Mouse (Mus musculus) embryonic facial prominence, embryonic 10.5 days (tissue): ENCODE results near the gene Gpc6. TPM values are rescaled to one million over a fixed set of nuclear protein-coding genes. Genes with fewer than 3 reads are reported as not detected.

Source experiments
- DNase-seq: peaks from one replicate; pipeline ENCODE4 v3.0.0-alpha.2; 2017; ENCODE audit warnings: low spot score
- H3K27ac ChIP-seq: fragments of 300-500 bp; sonication (generic); replicated peaks from 2 replicates; pipeline ENCODE4 v1.5.1; 2016; ENCODE audit warnings: mild to moderate bottlenecking
- H3K27me3 ChIP-seq: fragments of 300-500 bp; sonication (generic); replicated peaks from 2 replicates; pipeline ENCODE4 v1.6.1; 2016; ENCODE audit warnings: low read depth, mild to moderate bottlenecking; ENCODE audit not compliant: poor library complexity, severe bottlenecking
- H3K36me3 ChIP-seq: fragments of 300-500 bp; sonication (generic); replicated peaks from 2 replicates; pipeline ENCODE4 v1.6.1; 2016; ENCODE audit warnings: mild to moderate bottlenecking, moderate library complexity
- H3K4me1 ChIP-seq: fragments of 300-500 bp; sonication (generic); 2 replicates; pipeline ENCODE4 v1.6.1; 2016
- H3K4me3 ChIP-seq: fragments of 300-500 bp; sonication (generic); 2 replicates; pipeline ENCODE4 v1.5.1; 2016; ENCODE audit warnings: mild to moderate bottlenecking, moderate library complexity
- H3K9me3 ChIP-seq: fragments of 300-500 bp; sonication (generic); 2 replicates; pipeline ENCODE4 v1.6.1; 2016; ENCODE audit warnings: mild to moderate bottlenecking
- WGBS: fragments of 180-500 bp; shearing (Covaris S2); methylation state at CpG from one replicate; pipeline ENCODE4 v1.1.7; 2016; 5-methylcytosine and 5-hydroxymethylcytosine counted together
- polyA plus RNA-seq: library from polyadenylated mRNA; unstranded; fragments of >200 nt; fragmentation: Nextera tagmentation; extraction: Ambion mirVana; gene quantifications from 2 replicates; pipeline ENCODE4 v1.2.1, GENCODE M21; 2016

Gpc6 gene
- polyA plus RNA-seq, 1 experiment from 2014 or later = 41.4 TPM

DNA sequence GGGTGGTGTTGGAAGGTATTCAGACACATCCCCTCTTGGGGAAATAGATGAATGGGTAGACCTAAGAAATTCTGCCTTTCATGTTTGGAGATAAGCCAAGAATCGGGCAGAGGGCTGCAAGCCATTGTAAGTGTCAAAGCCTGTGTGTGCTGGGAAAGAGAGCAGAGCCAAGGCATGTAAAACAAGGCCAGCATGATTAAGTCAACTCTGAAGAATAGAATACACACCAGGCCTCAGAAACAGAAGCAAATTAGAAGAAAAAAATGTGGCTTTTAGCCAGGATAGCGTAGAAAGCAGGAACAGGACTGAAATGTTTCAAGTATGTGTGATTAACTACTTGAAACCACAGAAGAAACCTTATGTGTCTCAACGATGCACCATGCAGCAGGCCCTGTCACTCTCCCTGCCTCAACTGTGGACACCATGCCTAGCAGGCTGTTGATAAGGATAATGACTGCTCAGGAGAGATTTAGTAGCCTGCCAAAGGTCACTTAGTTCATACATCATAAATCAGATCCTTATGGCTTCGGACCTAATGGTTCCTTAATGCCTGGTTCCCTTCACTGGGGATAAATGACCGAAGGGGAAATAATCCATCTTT, 756.3 kb downstream of the Gpc6 start:
- Histone ChIP-seq H3K27me3 (no peaks in the 10 kb centered on the region), H3K27ac (no peak overlapping the region), H3K36me3 (no peaks in the 10 kb centered on the region), H3K4me3 (no peak overlapping the region), H3K4me1 (peaks cover 5% of the 10 kb centered on the region; the same call in 1 of the 2 replicates), H3K9me3 (no peaks in the 10 kb centered on the region)
- WGBS = 75% methylated on average over 5 of the region's 5 CpGs
- DNase-seq = no peak

DNA sequence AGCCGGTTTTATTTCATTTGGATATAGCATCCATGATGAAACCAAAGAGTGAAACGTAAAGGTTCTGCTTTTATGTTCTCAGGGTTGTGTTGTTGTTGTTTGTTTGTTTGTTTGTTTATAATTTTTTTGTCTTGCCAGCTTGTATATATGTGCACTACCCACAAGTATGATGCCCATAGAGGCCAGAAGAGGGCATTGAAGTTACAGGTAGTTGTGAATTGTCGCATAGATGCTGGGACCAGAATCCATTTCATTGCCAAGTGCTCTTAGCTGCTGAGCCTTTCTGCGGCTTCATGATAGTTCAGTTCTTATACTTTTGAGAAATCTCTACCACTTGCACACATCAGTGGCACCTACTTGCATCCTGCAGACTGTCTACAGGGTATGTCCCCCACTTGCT, 758.0 kb downstream of the Gpc6 start:
- H3K27me3 ChIP-seq = no peaks in the 10 kb centered on the region
- no peak for DNase-seq
- no peaks in the 10 kb centered on the region for H3K9me3 ChIP-seq
- WGBS = 96% methylated on average over 4 of the region's 4 CpGs
- no peak overlapping the region for H3K4me3 ChIP-seq
- no peak overlapping the region for H3K27ac ChIP-seq
- H3K4me1 ChIP-seq = peaks cover 5% of the 10 kb centered on the region; the same call in 1 of the 2 replicates
- H3K36me3 ChIP-seq = no peaks in the 10 kb centered on the region

DNA sequence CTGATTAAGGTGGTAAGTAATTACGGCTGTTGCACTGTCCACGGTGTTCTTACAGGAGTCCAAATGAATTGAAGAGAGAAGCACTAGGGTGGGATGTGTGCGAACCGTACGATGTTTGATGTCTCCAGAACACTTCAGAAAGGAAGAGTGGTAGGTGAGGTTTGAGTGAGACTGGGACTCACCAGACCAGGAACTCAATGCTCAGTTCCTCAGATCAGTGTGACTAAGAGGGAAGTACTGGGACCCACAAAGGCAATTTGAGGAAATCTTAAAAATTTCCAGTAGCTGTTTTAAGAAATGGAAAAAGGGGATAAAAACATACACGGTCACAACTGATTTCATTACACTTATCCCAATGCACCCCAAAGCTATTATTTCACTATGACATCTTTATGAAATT, 764.7 kb downstream of the Gpc6 start:
- WGBS = 93% methylated on average over 6 of the region's 6 CpGs
- Histone ChIP-seq H3K4me3 (no peak overlapping the region), H3K36me3 (no peaks in the 10 kb centered on the region), H3K4me1 (peaks cover 3% of the 10 kb centered on the region; the same call in 1 of the 2 replicates), H3K27me3 (no peaks in the 10 kb centered on the region), H3K27ac (no peak overlapping the region), H3K9me3 (no peaks in the 10 kb centered on the region)
- DNase-seq = no peak

DNA sequence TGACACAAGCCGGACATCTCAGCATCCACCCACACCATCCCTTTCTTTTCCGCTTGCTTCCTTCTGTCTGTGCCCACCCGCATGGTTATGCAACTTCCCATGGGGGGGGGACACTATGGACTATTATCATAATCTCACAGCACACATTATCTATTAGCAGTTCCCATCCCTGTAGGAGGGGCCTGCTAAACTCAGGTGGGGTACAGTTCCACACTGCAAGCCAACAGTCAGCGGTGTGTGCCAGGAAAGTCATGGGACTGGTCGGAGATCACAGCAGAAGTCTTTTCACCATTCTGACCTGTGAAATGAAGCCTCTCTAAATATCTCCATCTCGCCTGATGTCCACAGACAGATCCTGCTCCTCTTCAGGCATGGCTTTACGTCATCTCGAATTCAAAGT, 770.5 kb downstream of the Gpc6 start:
- DNase-seq = no peak
- Histone ChIP-seq H3K36me3 (no peaks in the 10 kb centered on the region), H3K9me3 (no peaks in the 10 kb centered on the region), H3K4me1 (peaks cover under 1% of the 10 kb centered on the region; the same call in 1 of the 2 replicates), H3K27ac (no peak overlapping the region), H3K27me3 (no peaks in the 10 kb centered on the region), H3K4me3 (no peak overlapping the region)
- 94% methylated on average over 8 of the region's 8 CpGs for WGBS

DNA sequence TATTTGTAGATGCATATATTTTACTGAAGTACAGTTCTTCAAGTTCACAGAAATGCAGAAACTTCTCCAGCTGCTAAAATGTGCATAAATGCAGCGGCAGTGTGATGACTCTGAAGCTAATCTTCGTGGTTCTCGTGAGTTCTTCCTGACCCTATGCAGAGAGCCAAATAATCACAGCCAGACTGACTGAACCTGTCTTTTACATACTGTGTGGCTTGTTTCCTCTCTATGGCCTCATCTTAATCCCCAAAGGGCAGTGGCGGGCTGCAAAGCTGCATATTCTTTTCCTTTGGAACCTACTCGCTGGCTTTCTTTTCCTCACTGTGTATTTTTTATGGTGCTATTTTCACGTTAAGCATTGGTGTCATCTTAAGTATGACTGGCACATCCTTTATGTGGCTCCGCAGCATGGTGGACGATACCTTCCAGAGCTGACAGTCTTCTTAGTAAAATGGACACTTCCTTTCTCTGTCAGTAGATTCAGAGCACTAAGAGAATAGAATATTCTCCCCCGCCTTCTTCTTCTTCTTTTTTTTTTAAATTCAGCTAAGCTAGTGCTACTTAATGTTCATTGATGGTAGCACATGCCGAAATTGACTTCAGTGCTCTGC, 775.7 kb downstream of the Gpc6 start:
- Histone ChIP-seq H3K27ac (no peak overlapping the region), H3K9me3 (no peaks in the 10 kb centered on the region), H3K4me1 (peaks cover 12% of the 10 kb centered on the region), H3K4me3 (no peak overlapping the region), H3K27me3 (no peaks in the 10 kb centered on the region), H3K36me3 (no peaks in the 10 kb centered on the region)
- WGBS = 76% methylated on average over 10 of the region's 10 CpGs
- DNase-seq = no peak

DNA sequence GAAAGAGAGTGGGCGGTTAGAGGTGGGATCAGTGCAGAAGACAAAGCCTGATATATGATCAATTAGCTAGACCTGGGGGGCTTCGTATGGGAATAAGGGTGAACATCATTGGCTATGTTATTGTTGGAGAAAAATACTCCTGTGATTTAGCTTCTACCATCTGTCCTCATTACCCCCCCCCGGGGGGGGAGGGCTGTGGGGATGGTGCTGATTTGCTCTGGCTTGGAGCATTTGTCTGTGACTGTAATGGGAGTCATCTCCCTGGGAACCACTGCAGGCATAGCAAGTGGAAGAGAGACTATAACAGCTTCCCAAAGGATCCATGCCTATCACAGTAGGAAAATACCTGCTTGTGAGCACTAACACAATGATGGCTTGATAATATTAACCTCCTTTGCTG, 783.7 kb downstream of the Gpc6 start:
- H3K9me3 ChIP-seq = no peaks in the 10 kb centered on the region
- H3K36me3 ChIP-seq = no peaks in the 10 kb centered on the region
- H3K27me3 ChIP-seq = no peaks in the 10 kb centered on the region
- H3K4me3 ChIP-seq = no peak overlapping the region
- WGBS = 86% methylated on average over 3 of the region's 3 CpGs
- H3K4me1 ChIP-seq = peaks cover 15% of the 10 kb centered on the region
- H3K27ac ChIP-seq = no peak overlapping the region
- DNase-seq = no peak

DNA sequence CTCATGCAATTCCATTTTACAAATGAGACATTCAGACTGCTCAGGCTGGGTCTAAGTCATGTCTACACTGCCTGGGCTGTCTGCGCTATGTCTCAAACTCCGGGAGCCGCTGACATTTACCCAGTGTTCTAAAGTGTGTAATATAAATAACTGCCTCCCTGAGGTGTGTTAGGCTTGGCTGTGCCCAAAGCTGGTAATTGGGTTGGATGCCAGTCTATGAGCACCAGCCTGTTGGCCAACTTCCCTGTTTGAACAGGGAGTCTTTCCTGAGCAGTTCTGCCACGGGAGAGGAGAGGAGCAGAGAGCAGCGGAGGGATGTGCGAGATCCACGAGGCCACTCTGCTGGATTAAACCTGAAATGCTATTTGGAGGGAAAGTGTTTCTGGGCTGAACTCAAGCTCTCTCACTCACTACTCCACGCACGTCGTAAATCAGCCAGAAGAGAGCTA, 785.4 kb downstream of the Gpc6 start:
- no peak for DNase-seq
- Histone ChIP-seq H3K27ac (no peak overlapping the region), H3K9me3 (no peaks in the 10 kb centered on the region), H3K4me3 (no peak overlapping the region), H3K36me3 (no peaks in the 10 kb centered on the region), H3K27me3 (no peaks in the 10 kb centered on the region), H3K4me1 (peaks cover 24% of the 10 kb centered on the region)
- WGBS = 85% methylated on average over 10 of the region's 10 CpGs

DNA sequence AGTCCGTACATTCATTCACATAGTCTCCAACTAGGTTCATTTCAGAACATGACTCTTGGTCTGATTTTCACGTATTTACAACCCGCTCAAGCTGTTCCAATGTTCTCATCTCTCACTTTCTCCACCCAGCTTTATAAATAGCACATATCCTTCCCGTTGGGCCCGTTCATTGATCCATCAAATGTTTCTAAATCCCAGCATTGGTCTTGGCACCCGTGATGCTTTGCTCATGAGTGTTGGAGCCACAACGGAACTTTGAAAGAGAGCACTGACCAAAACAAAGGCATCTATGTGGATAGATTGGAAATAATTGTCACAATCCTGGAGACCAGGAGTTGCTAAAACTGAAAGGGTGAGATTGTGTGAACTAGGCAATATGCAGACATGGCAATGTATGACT, 787.2 kb downstream of the Gpc6 start:
- Histone ChIP-seq H3K27ac (no peak overlapping the region), H3K9me3 (no peaks in the 10 kb centered on the region), H3K4me1 (peaks cover 24% of the 10 kb centered on the region), H3K27me3 (no peaks in the 10 kb centered on the region), H3K36me3 (no peaks in the 10 kb centered on the region), H3K4me3 (no peak overlapping the region)
- WGBS = 93% methylated on average over 7 of the region's 7 CpGs
- DNase-seq = no peak

DNA sequence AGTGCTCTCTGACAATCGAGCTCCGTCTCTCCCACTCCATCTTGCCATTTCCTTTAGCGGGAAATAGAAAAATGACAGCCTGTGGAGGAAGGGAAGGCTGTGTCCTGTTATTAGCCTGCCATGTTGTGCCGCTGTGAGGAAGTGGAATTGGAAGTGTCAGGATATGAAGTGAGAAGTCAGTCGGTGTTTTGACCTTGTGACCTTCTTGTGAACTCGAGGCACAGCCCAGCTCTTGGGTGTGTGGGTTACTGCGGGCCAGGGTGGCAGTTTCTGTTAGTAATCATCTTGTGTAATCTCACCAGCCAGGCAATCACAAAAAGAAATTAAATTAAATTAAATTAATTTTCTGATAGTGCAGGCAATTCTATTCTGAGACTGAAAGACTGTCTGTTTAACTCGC, 789.0 kb downstream of the Gpc6 start:
- no peak for DNase-seq
- Histone ChIP-seq H3K36me3 (no peaks in the 10 kb centered on the region), H3K27ac (no peak overlapping the region), H3K27me3 (no peaks in the 10 kb centered on the region), H3K9me3 (no peaks in the 10 kb centered on the region), H3K4me1 (peaks cover 21% of the 10 kb centered on the region), H3K4me3 (no peak overlapping the region)
- 56% methylated on average over 8 of the region's 8 CpGs for WGBS

DNA sequence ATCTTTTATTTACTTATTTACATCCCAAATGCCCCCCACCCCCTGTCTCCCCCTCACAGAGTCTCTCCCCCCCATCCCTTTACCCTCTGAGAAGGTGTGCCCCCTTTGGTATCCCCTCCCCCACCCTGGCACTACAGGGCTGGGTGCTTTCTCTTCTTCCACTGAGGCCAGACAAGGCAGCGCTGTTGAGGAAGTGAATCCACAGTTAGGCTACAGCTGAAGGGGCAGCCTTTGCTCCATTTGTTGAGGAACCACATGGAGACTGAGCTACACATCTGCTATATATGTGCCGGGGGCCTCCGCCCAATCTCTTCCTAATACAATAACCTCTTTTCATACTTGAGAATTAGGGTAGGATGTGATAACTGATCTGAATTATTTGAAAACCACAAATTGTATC, 791.2 kb downstream of the Gpc6 start:
- Histone ChIP-seq H3K27ac (no peak overlapping the region), H3K4me1 (peaks cover 21% of the 10 kb centered on the region), H3K36me3 (no peaks in the 10 kb centered on the region), H3K27me3 (no peaks in the 10 kb centered on the region), H3K9me3 (no peaks in the 10 kb centered on the region), H3K4me3 (no peak overlapping the region)
- WGBS = 97% methylated on average over 3 of the region's 3 CpGs
- DNase-seq = no peak

DNA sequence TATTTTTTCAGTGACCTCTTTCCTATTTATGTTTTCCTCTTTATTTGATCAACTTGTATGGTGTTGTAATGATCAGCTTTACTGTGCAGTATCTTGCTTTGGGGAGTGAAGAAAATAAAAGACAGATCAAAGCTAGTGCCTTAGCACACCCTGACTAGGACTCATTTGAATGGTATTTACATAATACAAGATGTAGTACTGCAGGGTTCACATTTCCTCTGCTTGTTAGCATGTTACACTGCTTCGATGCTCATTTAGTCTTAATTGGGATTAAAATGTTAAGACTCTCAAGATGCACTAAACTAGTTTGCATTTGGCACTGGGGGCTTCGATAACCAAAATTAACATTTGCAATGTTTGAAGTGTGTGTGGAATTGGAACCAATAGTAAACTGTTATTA, 803.6 kb downstream of the Gpc6 start:
- Histone ChIP-seq H3K36me3 (no peaks in the 10 kb centered on the region), H3K27ac (no peak overlapping the region), H3K9me3 (no peaks in the 10 kb centered on the region), H3K4me1 (no peaks in the 10 kb centered on the region), H3K4me3 (no peak overlapping the region), H3K27me3 (no peaks in the 10 kb centered on the region)
- WGBS = 87% methylated on average over 2 of the region's 2 CpGs
- no peak for DNase-seq

DNA sequence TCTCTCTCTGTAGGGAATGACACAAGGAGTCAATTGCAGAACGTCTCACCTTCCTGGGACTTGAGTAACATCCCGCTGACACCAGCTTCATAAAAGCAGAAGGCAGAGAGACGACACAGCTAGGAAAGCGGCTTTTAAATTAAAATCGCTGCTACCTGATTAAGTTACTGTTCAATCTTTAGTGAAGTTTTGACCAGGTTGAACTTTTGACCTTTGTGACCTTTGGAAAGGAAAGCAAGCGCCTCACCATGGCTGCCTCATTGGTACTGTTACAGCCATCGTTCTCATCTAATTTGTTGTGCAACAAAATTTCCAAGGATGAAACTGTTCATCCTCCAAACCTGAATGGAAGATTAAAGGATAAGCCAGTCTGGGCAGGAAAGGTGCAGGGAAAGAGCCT, 830.1 kb downstream of the Gpc6 start:
- peaks cover 5% of the 10 kb centered on the region for H3K36me3 ChIP-seq
- no peak overlapping the region for H3K27ac ChIP-seq
- H3K9me3 ChIP-seq = peaks cover 4% of the 10 kb centered on the region; the same call in 1 of the 2 replicates
- no peak overlapping the region for H3K4me3 ChIP-seq
- no peak for DNase-seq
- 0 out of 2 replicates have a peak, but pooled peaks cover 6% of the 10 kb centered on the region for H3K4me1 ChIP-seq
- no peaks in the 10 kb centered on the region for H3K27me3 ChIP-seq
- 81% methylated on average over 7 of the region's 7 CpGs for WGBS

DNA sequence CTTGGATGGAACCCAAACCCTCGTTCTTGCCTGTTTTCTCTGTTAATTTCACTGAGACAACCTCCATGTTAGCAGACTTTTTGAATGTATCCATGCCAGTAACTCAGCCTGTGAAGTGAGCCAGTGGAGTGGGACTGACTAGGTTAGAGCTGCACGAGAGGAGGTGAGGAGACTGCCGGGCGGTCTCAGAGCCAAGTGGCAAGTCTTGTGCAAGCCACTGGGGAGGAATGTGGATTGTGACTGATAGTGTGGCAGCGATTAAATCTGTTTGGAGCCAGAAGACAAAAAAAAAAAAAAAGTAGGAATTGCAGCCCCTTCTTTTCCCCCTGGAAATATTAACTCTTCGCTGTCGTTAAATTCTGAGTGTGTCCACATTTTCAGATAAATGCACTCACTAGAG, 831.4 kb downstream of the Gpc6 start:
- Histone ChIP-seq H3K36me3 (no peaks in the 10 kb centered on the region), H3K9me3 (no peaks in the 10 kb centered on the region), H3K27me3 (no peaks in the 10 kb centered on the region), H3K4me3 (no peak overlapping the region), H3K27ac (no peak overlapping the region), H3K4me1 (0 out of 2 replicates have a peak, but pooled peaks cover 6% of the 10 kb centered on the region)
- WGBS = 87% methylated on average over 7 of the region's 7 CpGs
- no peak for DNase-seq
